Mouse (Mus musculus) hindbrain, postnatal 0 days (tissue): ENCODE results near the gene Mex3b. TPM values are rescaled to one million over a fixed set of nuclear protein-coding genes. Genes with fewer than 3 reads are reported as not detected.
A peak's percentile ranks its signal among the peaks of the same experiment; 100 is the strongest.

Experiments used
- ATAC-seq: fragments of 200-750 bp; cut with Nextera tagmentation; 2 replicates; pipeline ENCODE4 v1.8.0; 2017; ENCODE audit warnings: mild to moderate bottlenecking, moderate TSS enrichment, moderate library complexity
- DNase-seq: peaks from one replicate; pipeline ENCODE4 v3.0.0-alpha.2; 2015; ENCODE audit warnings: low spot score
- H3K27ac ChIP-seq: fragments of 300-500 bp; sonication (generic); 2 replicates; pipeline ENCODE4 v1.5.1; 2014; ENCODE audit warnings: mild to moderate bottlenecking
- H3K27me3 ChIP-seq: fragments of 300-500 bp; sonication (generic); 2 replicates; pipeline ENCODE4 v1.6.1; 2014; ENCODE audit warnings: low read length, mixed read lengths; ENCODE audit not compliant: insufficient read depth
- H3K36me3 ChIP-seq: fragments of 300-500 bp; sonication (generic); 2 replicates; pipeline ENCODE4 v1.6.1; 2014; ENCODE audit warnings: low read length, mixed read lengths; ENCODE audit not compliant: insufficient read depth
- H3K4me1 ChIP-seq: fragments of 300-500 bp; sonication (generic); 2 replicates; pipeline ENCODE4 v1.6.1; 2014; ENCODE audit warnings: antibody characterized with exemption, low read length, mixed read lengths; ENCODE audit not compliant: insufficient read depth
- H3K4me2 ChIP-seq: fragments of 300-500 bp; sonication (generic); 2 replicates; pipeline ENCODE4 v1.6.1; 2014; ENCODE audit warnings: low read depth, mild to moderate bottlenecking, low read length, moderate library complexity, mixed read lengths
- H3K4me3 ChIP-seq: fragments of 300-500 bp; sonication (generic); 2 replicates; pipeline ENCODE4 v1.5.1; 2014; ENCODE audit warnings: low read length
- H3K9ac ChIP-seq: fragments of 300-500 bp; sonication (generic); replicated peaks from 2 replicates; pipeline ENCODE4 v1.6.1; 2014; ENCODE audit warnings: mild to moderate bottlenecking, low read length, moderate library complexity, mixed read lengths
- H3K9me3 ChIP-seq: fragments of 300-500 bp; sonication (generic); 2 replicates; pipeline ENCODE4 v1.6.1; 2016; ENCODE audit warnings: low read length, mixed read lengths
- CTCF ChIP-seq: IDR thresholded peaks from 2 replicates; pipeline ENCODE4 v1.5.1; 2016; ENCODE audit warnings: antibody characterized with exemption, control low read depth, low read depth
- WGBS: fragments of 180-500 bp; shearing (Covaris S2); extraction: QIAGEN DNeasy Blood & Tissue Kit; methylation state at CpG from one replicate; pipeline ENCODE4 v1.1.7; 2014; 5-methylcytosine and 5-hydroxymethylcytosine counted together
- polyA plus RNA-seq: library from polyadenylated mRNA; unstranded; fragments of >200 nt; fragmentation: Nextera tagmentation; extraction: Ambion mirVana; gene quantifications from 2 replicates; pipeline ENCODE4 v1.2.1, GENCODE M21; 2015
- total RNA-seq: library from RNA; depleted of rRNA; stranded (reverse); fragments of >200 nt; gene quantifications from 2 replicates; pipeline ENCODE4 v1.2.3, GENCODE M21; 2014; rRNA removed

The Mex3b gene
- total RNA-seq (91.3 and 92.0 TPM in 2 replicates), polyA plus RNA-seq (14.1 and 15.8 TPM in 2 replicates)

GRCm38 (mm10) chr7:82867271-82868121 lies at the start of gene Mex3b:
TSS of gene Mex3b (plus strand) at chr7:82867333.
- H3K27ac ChIP-seq, result peak within 1 kb of the TSS; percentile 100
- H3K4me2 ChIP-seq, result peak within 1 kb of the TSS; percentile 77
- no peak; the same call in 1 of the 2 replicates for ATAC-seq
- peak; percentile 78 for DNase-seq
- no peaks in the 10 kb centered on the region for H3K36me3 ChIP-seq
- H3K4me3 ChIP-seq, result peak within 1 kb of the TSS; percentile 94
- peak within 1 kb of the TSS; percentile 93 for H3K9ac ChIP-seq
- TF ChIP-seq CTCF, result no peak
- H3K4me1 ChIP-seq, result 0 out of 2 replicates have a peak, but pooled peaks cover 4% of the 10 kb centered on the region
- no peaks in the 10 kb centered on the region for H3K27me3 ChIP-seq
- 3% methylated on average over 82 of the region's 87 CpGs for WGBS
- H3K9me3 ChIP-seq, result no peaks in the 10 kb centered on the region

GRCm38 (mm10) chr7:82819541-82819940 lies 47.6 kb upstream of the Mex3b start:
- Histone ChIP-seq H3K27ac (no peak overlapping the region), H3K9me3 (no peaks in the 10 kb centered on the region), H3K36me3 (no peaks in the 10 kb centered on the region), H3K4me3 (no peak overlapping the region), H3K4me1 (no peaks in the 10 kb centered on the region), H3K4me2 (no peak overlapping the region), H3K9ac (no peak overlapping the region), H3K27me3 (no peaks in the 10 kb centered on the region)
- TF ChIP-seq CTCF, result no peak
- WGBS, result 81% methylated on average over 7 of the region's 7 CpGs
- ATAC-seq, result no peak
- no peak for DNase-seq

- Histone ChIP-seq H3K36me3 (no peaks in the 10 kb centered on the region), H3K9ac (no peak overlapping the region), H3K27ac (no peak overlapping the region), H3K27me3 (no peaks in the 10 kb centered on the region), H3K4me1 (no peaks in the 10 kb centered on the region), H3K4me3 (no peak overlapping the region), H3K9me3 (no peaks in the 10 kb centered on the region), H3K4me2 (no peak overlapping the region)
- TF ChIP-seq CTCF, result no peak
- DNase-seq (no peak), ATAC-seq (no peak)
- 68% methylated on average over 4 of the region's 4 CpGs for WGBS
These were observed 46.5 kb upstream of the Mex3b start for GRCm38 (mm10) chr7:82820661-82821060.

GRCm38 (mm10) chr7:82821501-82821900 lies 45.6 kb upstream of the Mex3b start:
- Histone ChIP-seq H3K9me3 (no peaks in the 10 kb centered on the region), H3K36me3 (no peaks in the 10 kb centered on the region), H3K4me1 (no peaks in the 10 kb centered on the region), H3K4me2 (no peak overlapping the region), H3K27me3 (no peaks in the 10 kb centered on the region), H3K9ac (no peak overlapping the region), H3K4me3 (no peak overlapping the region), H3K27ac (no peak overlapping the region)
- ATAC-seq (no peak), DNase-seq (no peak)
- TF ChIP-seq CTCF, result no peak
- 65% methylated on average over 3 of the region's 3 CpGs for WGBS

- Histone ChIP-seq H3K9ac (no peak overlapping the region), H3K27ac (no peak overlapping the region), H3K4me2 (no peak overlapping the region), H3K36me3 (no peaks in the 10 kb centered on the region), H3K4me1 (no peaks in the 10 kb centered on the region), H3K27me3 (no peaks in the 10 kb centered on the region), H3K9me3 (no peaks in the 10 kb centered on the region), H3K4me3 (no peak overlapping the region)
- 38% methylated on average over 1 of the region's 1 CpGs for WGBS
- DNase-seq (no peak), ATAC-seq (no peak)
- TF ChIP-seq CTCF, result no peak
These were observed 44.6 kb upstream of the Mex3b start for GRCm38 (mm10) chr7:82822528-82822927.

GRCm38 (mm10) chr7:82828193-82828592 lies 38.9 kb upstream of the Mex3b start:
- WGBS, result 62% methylated on average over 2 of the region's 2 CpGs
- H3K4me2 ChIP-seq, result no peak overlapping the region
- no peaks in the 10 kb centered on the region for H3K4me1 ChIP-seq
- no peaks in the 10 kb centered on the region for H3K27me3 ChIP-seq
- no peak for TF ChIP-seq CTCF
- H3K27ac ChIP-seq, result no peak overlapping the region
- no peaks in the 10 kb centered on the region for H3K9me3 ChIP-seq
- no peaks in the 10 kb centered on the region for H3K36me3 ChIP-seq
- ATAC-seq (no peak), DNase-seq (no peak)
- no peak overlapping the region for H3K9ac ChIP-seq
- no peak overlapping the region for H3K4me3 ChIP-seq

GRCm38 (mm10) chr7:82829516-82829915 lies 37.6 kb upstream of the Mex3b start:
- 57% methylated on average over 3 of the region's 3 CpGs for WGBS
- Histone ChIP-seq H3K4me2 (no peak overlapping the region), H3K4me1 (no peaks in the 10 kb centered on the region), H3K36me3 (no peaks in the 10 kb centered on the region), H3K9me3 (no peaks in the 10 kb centered on the region), H3K27me3 (no peaks in the 10 kb centered on the region), H3K4me3 (no peak overlapping the region), H3K27ac (no peak overlapping the region), H3K9ac (no peak overlapping the region)
- peak; percentile 53 for DNase-seq
- ATAC-seq, result no peak
- no peak for TF ChIP-seq CTCF
